Mouse (Mus musculus) neutrophil, adult 5-6 weeks (primary cell): Measurements from ENCODE around the gene Trim43a. TPM values are rescaled to one million over a fixed set of nuclear protein-coding genes. Genes with fewer than 3 reads are reported as not detected.
"Not testable (repeated sequence)": the region's sequence is repeated elsewhere in the genome, so short reads cannot be mapped to it uniquely, and the experiment has no call there.

Experiments used
- ATAC-seq: fragments of 151-379, 151-347 bp; 2 replicates; pipeline ENCODE4 v1.8.0; 2017; ENCODE audit warnings: mild to moderate bottlenecking, moderate TSS enrichment; ENCODE audit not compliant: insufficient number of reproducible peaks, poor library complexity, low FRiP score, severe bottlenecking; ENCODE audit errors: extremely low read depth
- total RNA-seq: library from RNA; stranded (forward); fragments of 200-1000 nt; gene quantifications from 2 replicates; pipeline ENCODE4 v1.2.3, GENCODE M21; 2017

Gene Trim43a
- 0.37 TPM in 1 of 2 replicates, not detected in the other for total RNA-seq

GRCm38 (mm10) chr9:88580591-88580990 is at the start of gene Trim43a:
Gene Trim43a (plus strand): TSS chr9:88580891.
- ATAC-seq = not testable (repeated sequence)

DNA sequence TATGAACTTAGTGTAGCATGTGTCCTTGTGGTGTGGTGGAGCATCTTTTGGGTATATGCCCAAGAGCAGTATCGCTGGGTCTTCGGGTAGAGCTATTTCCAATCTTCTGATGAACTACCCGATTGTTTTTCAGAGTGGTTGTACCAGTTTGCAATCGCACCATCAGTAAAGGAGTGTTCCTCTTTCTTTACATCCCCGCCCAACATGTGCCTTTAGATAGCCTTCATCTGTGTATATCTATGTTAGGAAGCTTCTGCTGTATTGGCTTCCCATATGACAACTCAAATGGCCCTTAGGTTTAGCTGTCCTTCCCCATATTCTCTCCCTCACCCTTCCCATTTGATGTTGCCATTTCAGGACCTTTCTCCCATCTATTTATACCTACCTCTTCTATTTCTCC is 46.6 kb upstream of the Trim43a start:
- no peak for ATAC-seq

GRCm38 (mm10) chr9:88539546-88540224 is 41.0 kb upstream of the Trim43a start:
- no peak for ATAC-seq

DNA sequence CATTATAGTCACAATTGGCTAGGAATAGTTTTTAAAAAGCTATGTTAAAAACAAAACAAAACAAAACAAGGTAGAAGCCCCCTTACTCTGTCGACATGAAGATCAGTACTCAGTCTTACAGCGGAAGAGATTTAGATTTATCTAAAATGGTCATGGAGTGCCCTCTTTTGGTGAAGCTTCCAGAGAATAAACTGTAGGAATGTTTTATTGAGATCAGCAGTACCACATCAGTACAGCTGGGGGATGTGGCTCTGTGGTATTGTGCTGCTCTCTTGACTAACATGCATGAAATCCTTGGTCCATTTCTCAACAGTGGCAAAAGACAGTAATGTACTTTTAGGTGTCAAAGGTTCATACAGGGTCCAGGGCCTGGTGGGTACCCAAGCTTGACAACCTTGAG is 37.9 kb upstream of the Trim43a start:
- no peak for ATAC-seq

- no peak for ATAC-seq
These were observed 35.2 kb upstream of the Trim43a start for GRCm38 (mm10) chr9:88545534-88545933.

- peak; percentile 73 for ATAC-seq
These were observed 34.5 kb upstream of the Trim43a start for GRCm38 (mm10) chr9:88546166-88546565.

DNA sequence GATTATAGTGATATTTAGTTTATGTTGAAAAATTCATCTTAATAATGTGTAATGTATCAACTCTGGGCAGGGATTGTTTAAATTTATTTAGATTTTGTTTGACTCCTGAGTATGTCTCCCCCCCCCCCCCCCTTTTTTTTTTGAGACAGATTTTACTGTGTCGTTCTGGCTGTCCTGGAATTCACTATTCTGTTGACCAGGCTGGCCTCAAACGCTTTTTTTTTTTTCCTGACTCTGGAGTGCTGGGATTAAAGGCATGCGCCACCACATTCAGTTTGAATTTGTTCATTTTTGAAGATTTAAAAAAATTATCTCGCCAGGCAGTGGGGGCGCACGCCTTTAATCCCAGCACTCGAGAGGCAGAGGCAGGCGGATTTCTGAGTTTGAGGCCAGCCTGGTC is 34.0 kb upstream of the Trim43a start:
- no peak for ATAC-seq

- peak; percentile 64; the same call in 1 of the 2 replicates for ATAC-seq
These were observed 33.4 kb upstream of the Trim43a start for GRCm38 (mm10) chr9:88547270-88547669.

GRCm38 (mm10) chr9:88547851-88548613 is 32.7 kb upstream of the Trim43a start, which contains the start of gene Zfp949:
Gene Zfp949 (plus strand): TSS chr9:88548020.
- peak; percentile 93 for ATAC-seq

DNA sequence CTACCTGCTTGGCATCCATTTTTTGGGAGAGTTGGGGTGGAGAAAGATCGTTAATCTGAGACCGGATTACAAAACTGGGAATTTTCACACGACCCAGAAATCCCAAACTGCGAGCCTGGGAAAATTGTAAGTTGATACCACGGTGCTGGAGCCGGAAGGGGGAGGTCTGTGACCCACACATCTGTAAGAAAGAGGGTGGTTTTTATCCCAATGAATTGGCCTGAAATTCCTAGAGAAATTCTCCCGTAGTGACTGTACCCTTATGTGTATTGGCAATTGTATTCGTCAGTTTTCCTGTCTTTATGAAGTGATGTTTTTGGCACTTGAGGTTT is 32.1 kb upstream of the Trim43a start:
- ATAC-seq = no peak

DNA sequence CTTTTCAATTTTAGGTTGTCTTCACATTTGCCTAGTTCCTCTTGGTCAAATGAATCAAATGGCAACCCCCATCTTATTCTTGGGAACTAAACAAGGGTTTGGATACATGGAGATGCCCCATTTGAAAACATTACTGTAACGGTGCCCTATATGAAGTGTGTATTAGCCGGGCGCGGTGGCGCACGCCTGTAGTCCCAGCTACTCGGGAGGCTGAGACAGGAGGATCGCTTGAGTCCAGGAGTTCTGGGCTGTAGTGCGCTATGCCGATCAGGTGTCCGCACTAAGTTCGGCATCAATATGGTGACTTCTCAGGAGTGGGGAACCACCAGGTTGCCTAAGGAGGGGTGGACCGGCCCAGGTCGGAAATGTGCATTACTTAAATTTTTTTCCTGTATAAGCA is 27.6 kb upstream of the Trim43a start:
- ATAC-seq = no peak

- ATAC-seq = no peak
These were observed 22.5 kb upstream of the Trim43a start for GRCm38 (mm10) chr9:88558146-88558545.

GRCm38 (mm10) chr9:88561476-88561875 is 19.2 kb upstream of the Trim43a start:
- not testable (repeated sequence) for ATAC-seq

GRCm38 (mm10) chr9:88570471-88570870 is 10.2 kb upstream of the Trim43a start:
- ATAC-seq = not testable (repeated sequence)

DNA sequence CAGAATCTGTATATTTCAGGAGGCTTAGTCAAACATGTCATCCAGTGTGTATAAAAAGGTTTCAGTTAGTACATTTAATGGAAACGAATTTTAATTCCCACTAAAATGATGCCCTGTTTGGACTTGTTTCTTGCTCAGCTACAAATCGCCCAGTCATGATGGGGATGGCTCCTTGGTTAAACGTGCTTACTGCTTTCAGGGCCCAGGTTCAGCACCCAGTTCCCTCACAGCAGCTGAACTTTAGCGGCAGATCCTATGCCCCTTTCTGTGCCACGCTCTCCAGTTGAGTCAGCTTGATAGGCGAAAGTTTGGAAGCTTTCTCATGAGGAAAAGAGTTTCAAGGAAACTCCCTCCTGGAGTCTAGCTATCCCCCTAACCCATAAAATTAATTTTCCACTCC is 13.0 kb downstream of the Trim43a start:
- ATAC-seq = not testable (repeated sequence)

DNA sequence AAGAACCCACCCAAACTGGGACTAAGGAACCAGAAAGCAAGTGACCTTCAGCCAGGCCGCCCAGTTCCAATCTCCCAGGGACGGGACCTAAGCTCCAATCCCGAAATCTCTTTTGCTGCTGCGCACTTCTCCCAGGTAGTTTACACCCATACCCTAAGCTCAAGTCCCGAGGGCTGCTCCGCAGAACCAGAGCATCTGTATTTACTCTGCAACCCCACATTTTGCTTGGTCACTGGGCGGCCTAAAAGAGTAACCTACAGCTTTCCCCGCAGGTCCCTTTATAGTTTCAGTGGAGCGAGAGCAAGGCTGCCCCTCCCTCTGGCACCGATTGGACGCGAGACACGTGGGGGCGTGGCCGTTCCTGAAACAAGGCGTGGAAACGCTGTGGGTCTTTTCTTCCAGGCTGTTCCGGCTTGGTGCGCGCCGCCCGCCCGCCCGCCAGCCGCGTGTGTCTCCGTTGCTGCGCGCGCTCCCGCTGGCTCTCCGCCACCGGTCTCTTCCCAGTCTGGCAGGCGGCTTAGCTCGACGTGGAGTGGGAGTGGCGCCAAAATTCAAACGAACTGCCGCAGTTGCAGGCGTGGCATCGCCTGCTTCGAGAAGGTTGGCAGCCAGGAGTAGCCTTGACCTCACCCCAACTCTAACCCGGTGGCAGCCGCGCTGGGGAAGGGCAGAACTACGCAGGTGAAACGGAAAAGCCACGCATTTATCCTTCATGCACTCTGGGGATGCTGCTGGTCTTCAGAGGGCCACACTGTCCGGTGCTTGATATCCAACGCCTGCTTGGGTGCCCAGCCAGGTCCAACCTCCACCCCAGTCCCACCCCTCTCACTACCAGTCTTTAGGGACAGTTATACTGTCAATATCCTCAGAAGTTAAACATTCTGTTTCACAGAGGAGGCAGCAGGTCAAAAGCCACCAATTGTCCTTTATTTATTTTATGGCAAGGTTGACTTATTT is 18.8 kb downstream of the Trim43a start:
- ATAC-seq = peak; percentile 96

GRCm38 (mm10) chr9:88625803-88626514 is 45.3 kb downstream of the Trim43a start:
- not testable (repeated sequence) for ATAC-seq

- not testable (repeated sequence) for ATAC-seq
These were observed 57.4 kb downstream of the Trim43a start for GRCm38 (mm10) chr9:88638125-88638524.
